Mouse (Mus musculus) cortical plate, adult 2 months (tissue): ENCODE measurements around the gene Wfikkn2. TPM values are rescaled to one million over a fixed set of nuclear protein-coding genes. Genes with fewer than 3 reads are reported as not detected.

Experiments
- H3K27ac ChIP-seq: fragments of 200-500 bp; 2 replicates; pipeline ENCODE4 v1.5.1; 2012; ENCODE audit warnings: low read length, control low read depth, inconsistent platforms; ENCODE audit not compliant: insufficient read depth
- H3K4me1 ChIP-seq: fragments of 200-500 bp; 2 replicates; pipeline ENCODE4 v1.6.1; 2011; ENCODE audit warnings: low read length; ENCODE audit not compliant: control insufficient read depth, insufficient read depth
- H3K4me3 ChIP-seq: fragments of 200-500 bp; 2 replicates; pipeline ENCODE4 v1.5.1; 2011; ENCODE audit warnings: mild to moderate bottlenecking, low read length, control low read depth; ENCODE audit not compliant: insufficient read depth
- CTCF ChIP-seq: fragments of 200-500 bp; IDR thresholded peaks from 2 replicates; pipeline ENCODE4 v1.5.1; 2011; ENCODE audit warnings: mild to moderate bottlenecking, control low read depth, low read length; ENCODE audit not compliant: insufficient read depth; ENCODE audit errors: extremely low read depth
- POLR2A ChIP-seq: fragments of 200-500 bp; IDR thresholded peaks from 2 replicates; pipeline ENCODE4 v1.6.1; 2011; ENCODE audit warnings: mild to moderate bottlenecking, low read length, control low read depth; ENCODE audit not compliant: insufficient read depth; ENCODE audit errors: extremely low read depth
- polyA plus RNA-seq: library from polyadenylated mRNA; depleted of rRNA; stranded (reverse); fragments of >200 nt; gene quantifications from 2 replicates; pipeline ENCODE4 v1.2.3, GENCODE M21; 2012

The Wfikkn2 gene
- polyA plus RNA-seq, 1 experiment, result 1.3 TPM

GRCm38 (mm10) chr11:94239706-94240105 is 6.1 kb downstream of the Wfikkn2 start:
- Histone ChIP-seq H3K4me1 (no peaks in the 10 kb centered on the region), H3K4me3 (no peak overlapping the region), H3K27ac (no peak overlapping the region)
- TF ChIP-seq POLR2A, result no peak
- no peak for TF ChIP-seq CTCF

- H3K4me1 ChIP-seq, result no peaks in the 10 kb centered on the region
- H3K27ac ChIP-seq, result no peak overlapping the region
- TF ChIP-seq CTCF (no peak), POLR2A (no peak)
- no peak overlapping the region for H3K4me3 ChIP-seq
Observed at GRCm38 (mm10) chr11:94238786-94239185, 7.0 kb downstream of the Wfikkn2 start.

- H3K4me1 ChIP-seq, result peaks cover 7% of the 10 kb centered on the region
- H3K4me3 ChIP-seq, result no peak overlapping the region
- no peak overlapping the region; the same call in 1 of the 2 replicates for H3K27ac ChIP-seq
- TF ChIP-seq POLR2A (no peak), CTCF (peak; percentile 91)
Observed at GRCm38 (mm10) chr11:94236074-94236473, 9.7 kb downstream of the Wfikkn2 start.

DNA sequence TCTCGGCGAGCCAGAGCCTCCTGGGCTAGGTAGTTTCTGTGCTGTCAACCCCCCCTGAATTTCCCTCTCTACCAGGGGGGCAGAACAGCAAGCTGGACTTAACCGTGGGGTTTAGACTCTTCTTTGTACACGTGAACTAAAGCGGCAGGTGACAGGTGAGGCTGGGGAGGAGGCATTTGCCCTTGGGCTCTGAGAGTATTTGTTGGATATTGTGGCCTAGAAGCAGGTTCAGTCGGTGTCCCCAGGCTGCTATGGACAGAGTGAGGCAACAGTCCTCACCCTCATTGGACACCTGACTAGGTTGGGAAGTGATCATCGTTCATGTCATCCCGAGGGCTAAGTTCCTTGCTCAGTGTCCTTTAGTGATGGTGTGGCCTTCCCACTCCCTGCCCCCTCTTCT is 10.9 kb downstream of the Wfikkn2 start:
- no peak overlapping the region for H3K4me3 ChIP-seq

DNA sequence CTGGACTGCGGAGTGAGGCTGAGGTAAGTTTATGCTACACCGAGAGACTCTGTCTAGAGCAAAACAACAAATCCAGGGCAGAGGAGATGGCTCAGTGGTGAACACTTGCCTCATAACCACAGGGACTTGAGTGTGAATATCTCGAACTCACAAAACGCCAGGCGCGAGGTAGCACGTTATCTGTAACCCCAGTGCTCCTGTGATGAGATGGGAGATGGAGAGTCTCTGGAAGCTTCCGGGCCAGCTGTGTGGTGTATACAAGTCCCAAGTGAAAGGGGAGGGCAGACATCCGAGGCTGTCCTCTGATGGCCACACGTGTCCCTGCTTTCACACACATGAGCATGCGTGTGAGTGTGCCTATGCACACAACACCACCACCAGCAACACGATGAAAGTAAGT is 11.4 kb downstream of the Wfikkn2 start:
- no peak overlapping the region for H3K4me3 ChIP-seq
- TF ChIP-seq POLR2A (no peak), CTCF (no peak)
- peak overlapping the region; percentile 36; the same call in 1 of the 2 replicates for H3K27ac ChIP-seq
- peaks cover 7% of the 10 kb centered on the region for H3K4me1 ChIP-seq

More for the DNA sequence above, 10.9 kb downstream of the Wfikkn2 start:
- peaks cover 7% of the 10 kb centered on the region for H3K4me1 ChIP-seq
- TF ChIP-seq CTCF (no peak), POLR2A (no peak)
- H3K27ac ChIP-seq, result no peak overlapping the region

GRCm38 (mm10) chr11:94233405-94233804 is 12.4 kb downstream of the Wfikkn2 start:
- Histone ChIP-seq H3K4me1 (peaks cover 7% of the 10 kb centered on the region), H3K27ac (peak overlapping the region; percentile 36), H3K4me3 (no peak overlapping the region)
- no peak for TF ChIP-seq POLR2A
- no peak for TF ChIP-seq CTCF

- H3K27ac ChIP-seq, result no peak overlapping the region
- H3K4me1 ChIP-seq, result peaks cover 7% of the 10 kb centered on the region
- TF ChIP-seq CTCF (no peak), POLR2A (no peak)
- H3K4me3 ChIP-seq, result no peak overlapping the region
Observed at GRCm38 (mm10) chr11:94231821-94232552, 13.8 kb downstream of the Wfikkn2 start.

GRCm38 (mm10) chr11:94230244-94230643 is 15.6 kb downstream of the Wfikkn2 start:
- TF ChIP-seq CTCF (no peak), POLR2A (no peak)
- Histone ChIP-seq H3K4me1 (peaks cover 7% of the 10 kb centered on the region), H3K4me3 (no peak overlapping the region), H3K27ac (no peak overlapping the region)

DNA sequence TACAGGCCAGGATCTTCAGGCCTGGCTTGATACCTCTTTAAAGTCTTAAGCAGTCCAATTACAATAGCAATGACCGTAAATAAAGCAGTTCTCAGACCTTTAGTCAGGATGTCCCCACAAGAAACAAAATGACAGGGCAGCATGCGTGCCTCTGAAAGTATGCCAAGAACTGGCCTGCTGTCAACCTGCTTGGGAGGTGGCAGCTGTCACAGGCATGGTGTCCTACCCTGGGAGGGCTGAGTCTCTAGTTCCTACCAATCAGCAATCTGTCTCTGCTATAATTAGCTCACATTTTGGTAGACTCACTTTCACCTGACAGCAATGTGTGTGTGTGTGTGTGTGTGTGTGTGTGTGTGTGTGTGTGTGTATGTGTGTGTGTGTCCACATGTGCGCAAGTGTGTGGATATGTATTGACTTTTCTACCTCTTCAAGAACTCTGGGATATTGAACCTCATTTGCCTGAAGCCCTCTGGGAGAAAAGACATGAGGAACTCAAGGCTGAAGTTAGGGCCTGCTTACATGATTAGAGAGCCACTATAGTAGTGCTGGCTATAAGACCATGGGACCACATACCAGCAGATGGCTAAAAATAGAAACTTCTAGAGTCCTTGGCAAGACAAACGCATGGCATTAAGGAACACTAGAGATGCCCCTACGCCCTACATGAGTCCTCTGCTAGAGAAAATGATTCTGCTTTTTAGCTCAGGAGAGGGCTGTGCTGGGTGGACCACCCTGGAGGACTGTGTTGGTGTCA is 16.4 kb downstream of the Wfikkn2 start:
- H3K4me1 ChIP-seq, result peaks cover 7% of the 10 kb centered on the region
- TF ChIP-seq CTCF (no peak), POLR2A (no peak)

GRCm38 (mm10) chr11:94228416-94228815 is 17.4 kb downstream of the Wfikkn2 start:
- TF ChIP-seq POLR2A (no peak), CTCF (no peak)
- H3K27ac ChIP-seq, result no peak overlapping the region
- H3K4me3 ChIP-seq, result no peak overlapping the region
- peaks cover 7% of the 10 kb centered on the region for H3K4me1 ChIP-seq

More for the DNA sequence above, 16.4 kb downstream of the Wfikkn2 start:
- no peak overlapping the region for H3K27ac ChIP-seq
- no peak overlapping the region for H3K4me3 ChIP-seq
